Comparison of ENCODE assay signal across 25 mouse cellular contexts in genomic region chr16:20086976-20087375, GRCm38 (mm10). TPM values are rescaled to one million over a fixed set of nuclear protein-coding genes. Genes with fewer than 3 reads are reported as not detected.
DNase-seq lines count a peak whose midpoint lies in the region; ATAC-seq lines count a peak whose summit lies in the region.
"Had no signal": no experiment of that assay in that cellular context is flagged by ENCODE, and none has a peak within 500 bp of the region (broad histone marks: within the 10 kb centered on the region; RNA-seq: fewer than 3 reads in every experiment).

No protein-coding gene starts in this region.

- H3K36me3 ChIP-seq in hindbrain, embryonic 14.5 days (replicated peaks; ENCODE audit: control insufficient read depth, insufficient read depth): no peaks in the 10 kb centered on the region
- H3K36me3 ChIP-seq in hindbrain, embryonic 16.5 days (ENCODE audit: control insufficient read depth, insufficient read depth, low read length): no peaks in the 10 kb centered on the region
- H3K36me3 ChIP-seq: embryonic facial prominence, embryonic 10.5 days; forebrain, embryonic 15.5 days; heart, embryonic 12.5 days; limb, embryonic 12.5 days; liver, embryonic 12.5 days; midbrain, embryonic 13.5 days had no signal

- H3K9me3 ChIP-seq in hindbrain, embryonic 14.5 days (ENCODE audit: control insufficient read depth, low read length): no peaks in the 10 kb centered on the region
- H3K9me3 ChIP-seq in hindbrain, embryonic 16.5 days (ENCODE audit: control insufficient read depth, low read length): no peaks in the 10 kb centered on the region
- H3K9me3 ChIP-seq: embryonic facial prominence, embryonic 10.5 days; forebrain, embryonic 15.5 days; limb, embryonic 12.5 days; liver, embryonic 12.5 days; midbrain, embryonic 13.5 days had no signal

- no peak overlapping the region for H3K4me2 ChIP-seq in hindbrain, embryonic 14.5 days (replicated peaks)
- H3K4me2 ChIP-seq in hindbrain, embryonic 16.5 days (ENCODE audit: low read length): no peak overlapping the region
- H3K4me2 ChIP-seq: forebrain, embryonic 15.5 days; heart, embryonic 12.5 days; limb, embryonic 12.5 days; liver, embryonic 12.5 days; midbrain, embryonic 13.5 days had no signal

- H3K9ac ChIP-seq in hindbrain, embryonic 14.5 days: no peak overlapping the region
- no peak overlapping the region for H3K9ac ChIP-seq in hindbrain, embryonic 16.5 days (ENCODE audit: low read depth, low read length)
- H3K9ac ChIP-seq: forebrain, embryonic 15.5 days; heart, embryonic 12.5 days; limb, embryonic 12.5 days; liver, embryonic 12.5 days; midbrain, embryonic 13.5 days had no signal

- no peak overlapping the region for H3K4me3 ChIP-seq in hindbrain, embryonic 14.5 days (replicated peaks; ENCODE audit: low read length)
- no peak overlapping the region for H3K4me3 ChIP-seq in hindbrain, embryonic 16.5 days (ENCODE audit: low read length)
- H3K4me3 ChIP-seq: embryonic facial prominence, embryonic 10.5 days; forebrain, embryonic 15.5 days; heart, embryonic 12.5 days; limb, embryonic 12.5 days; liver, embryonic 12.5 days; megakaryocyte, embryonic 14.5 days; midbrain, embryonic 13.5 days had no signal

- no peaks in the 10 kb centered on the region for H3K27me3 ChIP-seq in hindbrain, embryonic 14.5 days (ENCODE audit: control insufficient read depth, insufficient read depth, low read length)
- no peaks in the 10 kb centered on the region for H3K27me3 ChIP-seq in hindbrain, embryonic 16.5 days (replicated peaks; ENCODE audit: control insufficient read depth, insufficient read depth, low read length)
- H3K27me3 ChIP-seq: forebrain, embryonic 15.5 days; heart, embryonic 12.5 days; limb, embryonic 12.5 days; liver, embryonic 12.5 days; megakaryocyte, embryonic 14.5 days; midbrain, embryonic 13.5 days had no signal

- H3K27ac ChIP-seq in hindbrain, embryonic 14.5 days: no peak overlapping the region
- no peak overlapping the region for H3K27ac ChIP-seq in hindbrain, embryonic 16.5 days (ENCODE audit: low read depth, low read length)
- H3K27ac ChIP-seq: embryonic facial prominence, embryonic 10.5 days; forebrain, embryonic 15.5 days; limb, embryonic 12.5 days; liver, embryonic 12.5 days; midbrain, embryonic 13.5 days; stomach, postnatal 0 days had no signal

- 78% methylated on average over 5 of the region's 5 CpGs for WGBS in hindbrain, embryonic 14.5 days
- 74% methylated on average over 5 of the region's 5 CpGs for WGBS in hindbrain, embryonic 16.5 days

- 0 out of 2 replicates have a peak, but pooled peaks have one; percentile 4 for ATAC-seq in hindbrain, embryonic 14.5 days (ENCODE audit: low FRiP score)
- ATAC-seq in hindbrain, embryonic 16.5 days: no peak
- no peak for ATAC-seq in CD4-positive, CD25-positive, alpha-beta regulatory T cell, adult 4 months
- ATAC-seq: forebrain, embryonic 15.5 days; liver, embryonic 12.5 days; midbrain, embryonic 13.5 days had no signal

- DNase-seq in hindbrain, embryonic 14.5 days (ENCODE audit: low spot score): no peak
- peak; percentile 7 for DNase-seq in right cerebral cortex, postnatal 14 days
- no peak for DNase-seq in right cerebral cortex, postnatal 10 days (ENCODE audit: low spot score in 2 of 2)
- DNase-seq in layer of hippocampus, postnatal 14 days (ENCODE audit: low spot score in 2 of 2): peak; percentile 53 to 78
- no peak for DNase-seq in gastrocnemius, adult 8-10 months (ENCODE audit: low spot score in 2 of 2)
- no peak for DNase-seq in spleen, adult 18-20 months
- DNase-seq: adrenal gland, postnatal 14 days; cerebellum, adult 11 months; cerebellum, adult 9-11 months; gastrocnemius, postnatal 25 days; heart, adult 18-20 months; heart, postnatal 10 days; kidney, adult 8-10 months; kidney, postnatal 14 days; lung, adult 2 months had no signal

- no peaks in the 10 kb centered on the region for H3K4me1 ChIP-seq in hindbrain, embryonic 14.5 days (replicated peaks; ENCODE audit: control insufficient read depth, insufficient read depth, low read length)
- no peaks in the 10 kb centered on the region for H3K4me1 ChIP-seq in hindbrain, embryonic 16.5 days (ENCODE audit: control insufficient read depth, insufficient read depth, low read depth, low read length)
- H3K4me1 ChIP-seq: forebrain, embryonic 15.5 days; limb, embryonic 12.5 days; liver, embryonic 12.5 days; midbrain, embryonic 13.5 days had no signal

RNA-seq across cellular contexts. Expression of gene Klhl24, which starts 10.4 kb away (rescaled TPM):
- polyA plus RNA-seq in hindbrain, embryonic 14.5 days (2014; fragmentation: Nextera tagmentation; extraction: Ambion mirVana): 48.0 and 52.3 TPM in 2 replicates
- polyA plus RNA-seq in hindbrain, embryonic 16.5 days (2015; fragmentation: Nextera tagmentation; extraction: Ambion mirVana): 35.8 and 39.5 TPM in 2 replicates
- total RNA-seq in layer of hippocampus, postnatal 14 days (2021): 10 to 100 TPM; 83.4 to 87.2 TPM
- total RNA-seq in gastrocnemius, adult 8-10 months (2022): 100 to 1,000 TPM; 149 to 159 (median 156) TPM
- polyA plus RNA-seq in CD4-positive, CD25-positive, alpha-beta regulatory T cell, adult 4 months (2017; shearing (Covaris generic)): 10 to 100 TPM; 34.5 to 39.6 TPM

RNA-seq across cellular contexts. Expression of gene Yeats2, which starts 53.9 kb away (rescaled TPM):
- 21.7 and 24.7 TPM in 2 replicates for polyA plus RNA-seq in hindbrain, embryonic 14.5 days (2014; fragmentation: Nextera tagmentation; extraction: Ambion mirVana)
- 16.5 and 20.6 TPM in 2 replicates for polyA plus RNA-seq in hindbrain, embryonic 16.5 days (2015; fragmentation: Nextera tagmentation; extraction: Ambion mirVana)
- total RNA-seq in layer of hippocampus, postnatal 14 days (2021): 10 to 100 TPM; 42.4 to 44.2 TPM
- total RNA-seq in gastrocnemius, adult 8-10 months (2022): 1 to 10 TPM; 3.3 to 7.6 (median 5.8) TPM
- polyA plus RNA-seq in CD4-positive, CD25-positive, alpha-beta regulatory T cell, adult 4 months (2017; shearing (Covaris generic)): 1 to 10 TPM; 6.0 to 8.4 TPM

Comparison
In these comparisons a context has a peak if more than half of its experiments do, and no peak if none do; other contexts are left out.
1. DNase-seq: peak in right cerebral cortex, postnatal 14 days (single experiment) and layer of hippocampus, postnatal 14 days (2 of 2); none in hindbrain, embryonic 14.5 days (single experiment), right cerebral cortex, postnatal 10 days (0 of 2), gastrocnemius, adult 8-10 months (0 of 2) and spleen, adult 18-20 months (0 of 2).